Mouse (Mus musculus): Measurements from ENCODE around the gene Tmem97. TPM values are rescaled to one million over a fixed set of nuclear protein-coding genes. Genes with fewer than 3 reads are reported as not detected.

Gene Tmem97
- polyA plus RNA-seq, 1 experiment, result 14.8 TPM

DNA sequence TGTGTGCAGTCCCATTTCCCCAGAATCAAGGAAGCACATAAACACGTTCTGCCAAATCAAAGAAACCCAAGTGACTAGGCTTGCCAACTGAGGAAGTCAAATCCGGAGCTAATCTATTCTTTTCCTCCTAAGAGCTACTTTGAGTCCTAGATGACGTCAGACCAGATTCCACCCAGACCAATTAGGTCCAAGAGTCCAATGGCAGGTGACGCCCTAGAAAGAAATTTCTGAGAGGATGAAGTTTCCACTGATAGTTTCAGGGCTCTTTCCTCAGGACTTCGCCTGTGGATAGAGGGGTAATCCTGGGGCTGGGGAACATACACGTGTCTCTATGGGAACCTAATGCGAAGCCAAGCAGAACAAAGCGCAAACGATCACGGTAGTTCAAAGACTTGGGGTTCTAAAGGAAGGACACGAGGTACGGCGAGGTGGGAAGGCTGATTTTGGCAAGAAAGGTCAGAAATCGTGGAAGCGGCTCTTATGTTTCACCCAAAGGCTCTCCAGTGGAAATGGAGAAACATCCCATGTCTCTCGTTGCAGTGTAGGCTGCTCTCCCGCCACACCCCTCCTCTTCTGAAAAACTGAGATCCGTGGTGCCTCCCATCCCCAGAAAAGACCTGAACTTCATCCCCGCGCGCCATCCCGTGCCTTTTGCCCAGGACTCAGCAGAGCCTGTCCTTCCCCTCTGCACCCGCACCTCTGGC, 15.0 kb downstream of the Tmem97 start:
- peak overlapping the region; percentile 89 for H3K4me3 ChIP-seq (ENCODE audit: insufficient read depth, low read depth, low read length)
- peak overlapping the region; percentile 96 for H3K27ac ChIP-seq (replicated peaks; ENCODE audit: low read depth, low read length)
- H3K4me1 ChIP-seq (ENCODE audit: control insufficient read depth, insufficient read depth, insufficient read length, low read length), result peaks cover 9% of the 10 kb centered on the region; the same call in 1 of the 2 replicates

DNA sequence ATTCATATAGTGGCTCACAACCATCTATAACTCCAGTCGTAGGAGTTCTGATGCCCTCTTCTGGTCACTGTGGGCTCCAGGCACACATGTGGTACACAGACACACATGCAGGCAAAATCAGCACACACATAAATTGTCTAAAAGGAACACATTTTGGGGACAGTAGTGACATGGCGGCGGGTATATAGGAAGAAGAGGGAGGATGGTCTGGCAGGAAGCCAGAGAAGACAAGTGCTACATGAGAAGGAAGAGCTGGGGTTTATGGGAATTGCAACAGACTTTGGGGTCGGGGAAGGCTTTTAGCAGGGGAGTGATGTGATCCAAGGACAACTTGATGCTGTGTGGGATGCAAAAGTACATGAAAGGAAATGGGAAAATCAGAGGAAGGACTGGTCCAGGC, 16.1 kb downstream of the Tmem97 start:
- peaks cover 14% of the 10 kb centered on the region for H3K4me1 ChIP-seq (ENCODE audit: control insufficient read depth, insufficient read depth, insufficient read length, low read length)
- peak overlapping the region; percentile 96 for H3K27ac ChIP-seq (replicated peaks; ENCODE audit: low read depth, low read length)
- peak overlapping the region; percentile 89 for H3K4me3 ChIP-seq (ENCODE audit: insufficient read depth, low read depth, low read length)

DNA sequence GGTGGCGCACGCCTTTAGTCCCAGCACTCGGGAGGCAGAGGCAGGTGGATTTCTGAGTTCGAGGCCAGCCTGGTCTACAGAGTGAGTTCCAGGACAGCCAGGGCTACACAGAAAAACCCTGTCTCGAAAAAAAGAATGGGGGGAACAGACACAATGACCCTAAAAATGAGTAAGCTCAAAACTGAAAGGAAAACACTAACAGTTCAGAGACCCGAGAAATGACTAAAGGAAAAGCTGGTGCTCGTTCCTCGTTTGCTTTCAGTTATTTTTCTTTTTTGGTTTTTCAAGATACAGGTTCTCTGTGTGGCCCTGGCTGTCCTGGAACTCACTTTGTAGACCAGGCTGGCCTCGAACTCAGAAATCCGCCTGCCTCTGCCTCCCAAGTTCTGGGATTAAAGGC, 19.1 kb downstream of the Tmem97 start:
- Histone ChIP-seq H3K4me3 (ENCODE audit: insufficient read depth, low read depth, low read length) (peak overlapping the region; percentile 10), H3K27ac (replicated peaks; ENCODE audit: low read depth, low read length) (peak overlapping the region; percentile 84), H3K4me1 (ENCODE audit: control insufficient read depth, insufficient read depth, insufficient read length, low read length) (peaks cover 12% of the 10 kb centered on the region)

DNA sequence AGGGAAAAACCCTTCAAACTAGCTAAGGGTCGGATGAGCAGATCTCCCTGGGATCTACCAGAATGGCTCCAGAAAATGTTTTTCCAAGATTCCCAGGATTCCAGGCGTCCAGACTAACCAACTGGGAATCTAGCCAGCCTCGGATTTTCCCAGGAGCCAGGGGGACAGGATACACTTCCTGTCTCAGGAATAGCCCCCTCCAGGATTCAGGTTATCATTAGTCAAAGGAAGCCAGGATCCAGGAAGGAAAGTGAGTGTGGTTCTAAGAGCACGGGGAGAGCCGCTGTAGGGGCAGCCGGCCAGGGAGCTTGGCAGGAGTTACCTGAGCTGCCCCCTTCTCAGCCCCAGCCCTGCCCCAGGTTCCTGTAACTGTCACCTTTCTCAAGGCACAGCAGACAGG, 19.5 kb downstream of the Tmem97 start:
- Histone ChIP-seq H3K27ac (replicated peaks; ENCODE audit: low read depth, low read length) (peak overlapping the region; percentile 97), H3K4me3 (ENCODE audit: insufficient read depth, low read depth, low read length) (peak overlapping the region; percentile 31), H3K4me1 (ENCODE audit: control insufficient read depth, insufficient read depth, insufficient read length, low read length) (peaks cover 12% of the 10 kb centered on the region)

GRCm38 (mm10) chr11:78530001-78530400, 20.6 kb downstream of the Tmem97 start:
- Histone ChIP-seq H3K27ac (replicated peaks; ENCODE audit: low read depth, low read length) (peak overlapping the region; percentile 97), H3K4me1 (ENCODE audit: control insufficient read depth, insufficient read depth, insufficient read length, low read length) (peaks cover 12% of the 10 kb centered on the region), H3K4me3 (ENCODE audit: insufficient read depth, low read depth, low read length) (peak overlapping the region; percentile 31; the same call in 1 of the 2 replicates)

DNA sequence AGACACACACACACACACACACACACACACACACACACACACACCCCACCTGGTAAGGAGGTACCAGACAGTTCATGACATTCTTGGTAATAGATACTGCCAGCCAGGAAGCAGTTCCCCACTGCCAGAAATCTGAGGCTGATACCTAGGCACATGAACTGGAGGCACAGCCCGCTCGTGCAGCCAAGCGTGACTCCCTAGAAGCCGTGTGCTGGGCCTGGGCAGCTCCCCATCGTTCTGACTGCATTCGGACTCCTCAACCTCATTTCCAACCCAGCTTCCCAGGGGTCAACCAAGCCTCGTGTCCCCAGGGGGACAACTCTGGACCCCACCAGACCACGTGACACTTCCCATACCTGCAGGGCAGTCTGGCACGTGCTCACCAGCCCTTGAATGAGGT, 21.9 kb downstream of the Tmem97 start:
- no peak overlapping the region for H3K27ac ChIP-seq (replicated peaks; ENCODE audit: low read depth, low read length)
- H3K4me3 ChIP-seq (ENCODE audit: insufficient read depth, low read depth, low read length), result no peak overlapping the region
- peaks cover 6% of the 10 kb centered on the region for H3K4me1 ChIP-seq (ENCODE audit: control insufficient read depth, insufficient read depth, insufficient read length, low read length)

DNA sequence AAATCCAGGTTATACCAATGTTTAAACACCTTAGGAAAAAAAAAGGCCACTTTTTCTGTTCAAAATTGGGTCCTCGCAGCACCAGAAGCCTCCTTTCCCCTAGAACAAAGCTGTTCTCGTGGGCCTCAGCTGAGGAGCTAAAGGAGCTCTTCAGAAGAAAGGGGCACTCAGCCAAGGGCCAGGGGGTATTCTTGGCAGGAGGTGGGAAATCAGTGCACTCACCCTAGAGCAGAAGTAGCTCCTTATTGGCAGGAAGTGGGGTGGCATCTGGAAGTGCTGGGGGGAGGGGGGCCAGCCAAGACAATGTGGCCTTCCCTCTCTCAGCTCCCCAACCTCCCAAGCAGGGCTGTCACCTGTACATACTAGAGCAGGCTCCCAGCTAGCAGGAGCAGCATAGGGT, 25.7 kb downstream of the Tmem97 start:
- no peak overlapping the region for H3K27ac ChIP-seq (replicated peaks; ENCODE audit: low read depth, low read length)
- H3K4me3 ChIP-seq (ENCODE audit: insufficient read depth, low read depth, low read length), result no peak overlapping the region

GRCm38 (mm10) chr11:78523241-78523955, 27.2 kb downstream of the Tmem97 start:
- H3K4me1 ChIP-seq (ENCODE audit: control insufficient read depth, insufficient read depth, insufficient read length, low read length), result no peaks in the 10 kb centered on the region
- no peak overlapping the region for H3K4me3 ChIP-seq (ENCODE audit: insufficient read depth, low read depth, low read length)
- H3K27ac ChIP-seq (replicated peaks; ENCODE audit: low read depth, low read length), result peak overlapping the region; percentile 55

More for the DNA sequence above, 25.7 kb downstream of the Tmem97 start:
- H3K4me1 ChIP-seq (ENCODE audit: control insufficient read depth, insufficient read depth, insufficient read length, low read length), result peaks cover under 1% of the 10 kb centered on the region; the same call in 1 of the 2 replicates

DNA sequence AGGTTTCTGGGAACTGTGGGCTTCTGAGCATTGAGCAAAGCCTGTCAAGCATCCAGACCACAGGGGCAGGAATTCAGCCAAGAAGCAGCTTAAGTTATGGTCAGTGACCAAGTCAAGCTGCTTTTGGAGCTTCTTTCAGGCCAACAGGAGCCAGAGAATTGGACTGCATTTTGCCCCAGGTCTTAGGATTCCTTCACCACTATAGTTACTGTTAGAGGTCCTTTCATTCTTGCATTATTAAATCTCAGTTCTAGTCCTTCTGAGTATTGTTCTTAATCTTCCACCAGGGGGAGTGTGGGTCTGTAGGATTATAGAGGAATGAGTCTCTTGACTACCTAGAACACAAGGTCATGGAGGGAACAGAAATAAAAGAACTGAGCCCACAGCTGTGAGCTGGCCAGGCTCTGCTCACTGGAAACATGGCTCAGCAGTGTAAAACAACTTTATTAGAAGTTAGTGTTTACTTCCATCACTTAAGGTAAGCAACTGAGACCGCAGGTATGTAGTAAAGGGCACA, 28.0 kb downstream of the Tmem97 start:
- Histone ChIP-seq H3K4me3 (ENCODE audit: insufficient read depth, low read depth, low read length) (no peak overlapping the region), H3K27ac (replicated peaks; ENCODE audit: low read depth, low read length) (peak overlapping the region; percentile 7), H3K4me1 (ENCODE audit: control insufficient read depth, insufficient read depth, insufficient read length, low read length) (no peaks in the 10 kb centered on the region)

DNA sequence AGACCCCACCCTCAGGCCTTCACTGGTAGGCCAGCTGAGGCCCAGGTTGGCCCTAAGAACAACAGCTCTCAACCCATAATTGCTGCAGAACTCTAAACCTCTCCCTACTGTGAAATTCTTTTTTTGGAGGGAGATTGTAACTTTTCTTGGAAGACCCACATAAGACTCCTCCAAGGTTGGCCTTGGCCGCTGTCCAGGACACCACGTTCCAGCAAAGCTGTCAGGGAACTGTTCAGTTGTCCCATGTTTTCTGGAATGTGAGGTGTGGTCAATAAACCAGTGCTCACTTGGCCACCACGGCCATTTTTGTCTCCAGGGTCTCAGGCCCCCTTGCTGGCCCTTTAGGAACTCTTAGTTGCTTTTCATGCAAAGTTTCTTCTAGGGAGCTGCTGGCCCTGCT, 28.7 kb downstream of the Tmem97 start:
- Histone ChIP-seq H3K27ac (replicated peaks; ENCODE audit: low read depth, low read length) (no peak overlapping the region), H3K4me3 (ENCODE audit: insufficient read depth, low read depth, low read length) (no peak overlapping the region), H3K4me1 (ENCODE audit: control insufficient read depth, insufficient read depth, insufficient read length, low read length) (no peaks in the 10 kb centered on the region)

DNA sequence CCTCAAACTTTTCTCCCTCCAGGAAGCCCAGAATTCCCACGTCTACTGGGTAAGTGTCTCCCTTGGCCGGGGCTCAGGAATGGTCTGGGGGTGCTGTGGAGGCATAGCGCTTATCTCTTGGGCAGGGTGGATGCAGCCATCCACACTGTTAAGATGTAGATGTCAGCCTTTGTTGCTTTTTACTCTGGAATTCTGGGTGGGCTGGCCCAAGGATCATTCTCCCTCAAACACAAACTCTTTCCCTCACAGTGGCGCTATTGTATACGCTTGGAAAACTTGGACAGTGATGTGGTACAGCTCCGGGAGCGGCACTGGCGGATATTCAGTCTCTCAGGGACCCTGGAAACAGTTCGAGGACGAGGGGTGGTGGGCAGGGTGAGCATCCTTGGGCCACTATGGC, 31.6 kb downstream of the Tmem97 start:
- no peaks in the 10 kb centered on the region for H3K4me1 ChIP-seq (ENCODE audit: control insufficient read depth, insufficient read depth, insufficient read length, low read length)
- H3K4me3 ChIP-seq (ENCODE audit: insufficient read depth, low read depth, low read length), result no peak overlapping the region
- no peak overlapping the region for H3K27ac ChIP-seq (replicated peaks; ENCODE audit: low read depth, low read length)

DNA sequence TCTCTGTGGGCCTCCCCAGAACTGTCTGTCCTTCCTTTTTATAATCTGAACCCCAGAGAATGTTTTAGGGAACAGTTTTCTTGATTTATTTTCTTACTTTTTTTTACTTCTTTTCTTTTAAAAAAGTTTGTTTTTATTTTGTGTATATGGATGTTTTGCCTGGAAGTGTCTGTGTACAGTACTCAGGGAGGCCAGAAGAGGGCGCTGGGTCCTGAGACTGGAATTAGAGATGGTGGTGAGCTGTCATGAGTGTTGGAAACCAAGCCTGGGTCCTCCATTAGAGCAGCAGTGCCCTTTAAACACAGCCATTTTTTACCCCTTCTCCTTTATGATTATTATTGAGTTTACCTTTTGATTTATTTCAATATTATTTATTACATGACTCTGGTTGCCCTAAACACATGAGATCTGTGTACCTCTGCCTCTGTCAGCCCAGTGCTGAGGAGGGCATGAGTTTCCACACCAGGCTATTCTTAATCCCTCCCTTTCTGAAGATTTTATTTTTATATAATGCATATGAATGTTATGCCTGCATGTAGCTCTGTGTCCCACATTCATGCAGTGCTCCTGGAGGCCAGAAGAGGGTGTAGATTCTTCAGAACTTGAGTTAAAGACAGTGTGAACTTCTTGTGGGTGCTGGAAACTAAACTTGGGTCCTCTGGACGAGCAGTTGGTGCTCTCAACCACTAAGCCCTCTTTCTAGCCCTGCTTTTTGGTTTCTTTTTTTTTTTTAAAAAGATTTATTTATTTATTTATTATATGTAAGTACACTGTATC, 34.8 kb downstream of the Tmem97 start:
- Histone ChIP-seq H3K4me3 (ENCODE audit: insufficient read depth, low read depth, low read length) (no peak overlapping the region), H3K27ac (replicated peaks; ENCODE audit: low read depth, low read length) (no peak overlapping the region)

GRCm38 (mm10) chr11:78513106-78513790, 37.3 kb downstream of the Tmem97 start:
- Histone ChIP-seq H3K4me1 (ENCODE audit: control insufficient read depth, insufficient read depth, insufficient read length, low read length) (no peaks in the 10 kb centered on the region), H3K4me3 (ENCODE audit: insufficient read depth, low read depth, low read length) (no peak overlapping the region; the same call in 1 of the 2 replicates)

More for the DNA sequence above, 34.8 kb downstream of the Tmem97 start:
- no peaks in the 10 kb centered on the region for H3K4me1 ChIP-seq (ENCODE audit: control insufficient read depth, insufficient read depth, insufficient read length, low read length)

DNA sequence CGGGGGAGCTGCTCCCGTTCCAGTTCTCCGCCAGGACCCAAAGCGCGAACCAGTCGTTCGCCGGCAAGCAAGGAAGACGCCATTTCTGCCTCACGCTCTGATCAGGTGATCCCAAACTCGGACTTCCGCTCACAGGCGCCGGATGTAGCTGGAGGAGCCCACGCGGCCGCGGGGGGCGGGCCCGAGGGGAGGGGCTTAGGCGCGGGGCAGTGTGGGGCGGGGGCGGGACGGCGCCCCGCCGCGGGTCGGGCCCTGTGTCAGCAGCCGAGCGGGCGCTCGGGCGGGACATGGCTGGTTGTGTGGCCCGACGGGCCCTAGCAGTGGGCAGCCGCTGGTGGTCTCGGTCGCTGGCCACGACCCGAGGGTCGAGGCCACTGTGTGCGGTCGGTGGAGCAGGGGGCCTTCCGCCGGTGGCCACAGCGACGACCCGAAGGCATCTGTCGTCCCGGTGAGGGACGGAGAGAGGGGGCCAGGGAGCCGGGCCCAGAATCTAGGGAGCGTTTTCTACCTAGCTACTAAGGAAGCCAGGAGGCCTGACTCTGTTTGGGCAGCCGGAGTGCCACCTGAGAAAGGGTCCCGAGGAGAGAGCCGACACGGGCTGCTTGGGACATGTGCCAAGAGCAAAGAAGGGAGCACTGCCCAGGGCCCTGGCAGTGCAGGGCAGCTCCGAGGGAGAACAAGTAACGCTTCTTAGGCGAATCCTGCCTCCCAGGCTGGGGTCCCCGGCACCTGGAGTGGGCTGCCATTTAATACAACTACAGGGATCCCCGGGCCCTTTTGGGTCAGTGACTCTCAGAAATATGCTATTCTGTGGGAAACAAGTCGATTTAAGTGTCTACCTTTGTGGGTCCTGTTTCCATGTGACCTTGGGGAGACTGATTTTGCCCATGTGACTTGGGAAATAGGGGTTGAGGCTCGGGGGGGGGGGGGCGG, 38.3 kb downstream of the Tmem97 start, which contains the start of the genes Tmem199 and Poldip2:
Gene Tmem199 (minus strand): TSS at position 148 of the 933 bp plus-strand sequence.
Gene Poldip2 (plus strand): TSS at position 169 of the 933 bp plus-strand sequence.
- H3K27ac ChIP-seq (replicated peaks; ENCODE audit: low read depth, low read length), result peak within 1 kb of the TSS; percentile 86
- H3K4me3 ChIP-seq (ENCODE audit: insufficient read depth, low read depth, low read length), result peak within 1 kb of the TSS; percentile 99
- no peaks in the 10 kb centered on the region for H3K4me1 ChIP-seq (ENCODE audit: control insufficient read depth, insufficient read depth, insufficient read length, low read length)

More at GRCm38 (mm10) chr11:78513106-78513790, 37.3 kb downstream of the Tmem97 start:
- H3K27ac ChIP-seq (replicated peaks; ENCODE audit: low read depth, low read length), result no peak overlapping the region

All from brown adipose tissue, adult 24 weeks (tissue).